ENCODE assay signal across 18 mouse cellular contexts in genomic region chr2:48348021-48348420, GRCm38 (mm10).
"Had no signal": no experiment of that assay in that cellular context is flagged by ENCODE, and none has a peak within 500 bp of the region (broad histone marks: within the 10 kb centered on the region; RNA-seq: fewer than 3 reads in every experiment).

No protein-coding gene starts in this region.

- H3K4me3 ChIP-seq: hindbrain, embryonic 15.5 days; kidney, embryonic 15.5 days; limb, embryonic 12.5 days; limb, embryonic 15.5 days had no signal

- H3K36me3 ChIP-seq: hindbrain, embryonic 15.5 days; kidney, embryonic 15.5 days; limb, embryonic 12.5 days; limb, embryonic 15.5 days had no signal

- H3K4me1 ChIP-seq: hindbrain, embryonic 15.5 days; kidney, embryonic 15.5 days; limb, embryonic 12.5 days; limb, embryonic 15.5 days had no signal

- H3K27ac ChIP-seq: hindbrain, embryonic 15.5 days; kidney, embryonic 15.5 days; limb, embryonic 12.5 days; limb, embryonic 15.5 days; liver, embryonic 14.5 days had no signal

- DNase-seq: kidney, adult 11 months; kidney, adult 8-10 months; kidney, postnatal 10 days; kidney, postnatal 36 days; left cerebral cortex, postnatal 4 days; liver, postnatal 0 days; lung, postnatal 4 days; midbrain, embryonic 14.5 days; right cerebral cortex, postnatal 14 days; right cerebral cortex, postnatal 4 days; thymus, postnatal 36 days had no signal

- H3K4me2 ChIP-seq: hindbrain, embryonic 15.5 days; kidney, embryonic 15.5 days; limb, embryonic 12.5 days; limb, embryonic 15.5 days; liver, embryonic 11.5 days; midbrain, embryonic 11.5 days had no signal

- H3K9ac ChIP-seq: hindbrain, embryonic 15.5 days; kidney, embryonic 15.5 days; limb, embryonic 12.5 days; limb, embryonic 15.5 days; liver, embryonic 14.5 days; liver, postnatal 0 days had no signal

- H3K27me3 ChIP-seq: hindbrain, embryonic 15.5 days; kidney, embryonic 15.5 days; limb, embryonic 12.5 days; limb, embryonic 15.5 days had no signal

- ATAC-seq: liver, postnatal 0 days had no signal

- H3K9me3 ChIP-seq: hindbrain, embryonic 15.5 days; kidney, embryonic 15.5 days; limb, embryonic 12.5 days; limb, embryonic 15.5 days had no signal
